Mouse (Mus musculus) gastrocnemius, postnatal 4 days (tissue): ENCODE measurements at regions not wholly inside any gene's neighbourhood (a gene's known extent, or its start where the extent isn't known, plus 50 kb on each side); places are given as distances from the start of the nearest gene placed in this dataset.
A peak's percentile ranks its signal among the peaks of the same experiment; 100 is the strongest.
"Not testable (repeated sequence)": the region's sequence is repeated elsewhere in the genome, so short reads cannot be mapped to it uniquely, and the experiment has no call there.

Experiments
- DNase-seq, 2 experiments: peaks; one replicate each; pipeline ENCODE4 v3.0.0; 2021 to 2022; ENCODE audit warnings: low spot score in 2 of 2, mixed read lengths in 2 of 2

DNA sequence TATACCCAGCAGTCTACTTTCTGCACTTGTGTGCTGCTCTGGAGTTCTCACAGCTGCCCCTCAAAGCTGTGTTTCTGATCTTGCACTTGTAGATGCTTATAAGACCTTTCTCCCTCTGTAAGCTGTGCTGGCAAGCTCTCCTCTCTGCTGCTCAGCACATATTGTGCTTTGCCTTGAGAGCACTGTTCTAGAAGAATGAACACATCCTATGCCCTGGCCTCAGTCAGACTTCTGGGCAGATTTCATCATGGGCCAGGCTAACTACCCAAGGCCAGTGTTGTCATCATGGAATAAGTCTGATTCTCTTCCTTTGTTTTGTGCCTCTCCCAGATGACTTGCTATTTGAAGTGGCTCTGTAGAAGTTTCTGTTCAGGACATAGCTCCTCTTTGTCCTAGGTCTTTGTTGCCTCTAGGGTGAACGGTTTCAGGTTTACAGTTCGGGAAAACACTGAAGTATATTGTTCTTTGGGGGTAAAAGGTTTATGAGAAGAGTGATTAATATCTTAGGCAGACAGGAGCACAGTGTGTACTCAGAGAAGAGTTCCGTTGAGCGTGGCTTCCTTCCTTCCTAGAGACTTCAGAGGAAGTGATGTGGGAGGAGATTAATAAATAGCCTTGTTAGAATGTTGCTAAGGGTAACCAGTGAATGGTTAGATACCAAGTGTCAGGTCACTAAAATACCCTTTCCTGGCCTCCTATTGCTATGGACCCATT lies 70.8 kb downstream of the Pcdh18 start:
- DNase-seq = no peak

DNA sequence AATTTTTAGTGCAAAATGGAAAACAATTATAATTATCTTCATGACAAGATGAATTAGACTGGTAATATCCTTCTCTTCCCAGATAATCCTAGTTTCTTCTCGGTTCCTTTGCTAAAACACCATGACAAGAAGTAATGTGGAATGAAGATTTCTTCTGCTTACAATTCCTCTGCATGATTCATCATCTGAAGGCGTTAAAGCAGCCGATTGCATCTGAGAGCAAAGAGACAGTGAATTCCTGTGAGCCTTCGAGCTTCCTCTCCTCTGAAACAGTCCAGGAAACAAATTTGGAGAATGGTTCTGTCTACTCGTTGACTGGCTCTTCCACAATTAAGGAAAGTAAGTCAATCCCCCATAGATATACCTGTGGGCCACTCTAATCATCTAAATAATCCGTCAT lies 82.2 kb downstream of the Pcdh18 start:
- no peak for DNase-seq

DNA sequence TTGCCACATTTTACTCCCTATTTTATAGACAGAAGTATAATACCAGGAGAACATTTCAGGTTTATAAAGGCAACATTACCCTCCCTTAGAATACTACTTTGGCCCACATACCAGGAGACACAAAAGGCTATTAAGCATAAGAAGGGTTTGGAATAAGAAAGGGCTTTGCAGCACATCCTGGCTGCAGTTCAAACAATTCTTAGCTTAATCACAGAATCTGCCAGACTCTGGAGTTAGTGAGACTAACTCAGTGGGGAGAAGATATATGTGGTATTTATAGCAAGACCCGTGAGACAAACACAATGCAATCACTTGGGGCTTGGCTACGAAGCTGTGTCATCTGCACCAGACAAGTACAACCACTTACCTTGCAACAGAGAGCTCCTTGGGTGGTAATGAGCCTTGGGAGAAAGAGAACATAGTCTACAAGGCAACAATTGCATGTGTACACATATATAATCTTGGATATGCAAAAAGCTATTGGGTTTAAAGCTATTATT lies 84.4 kb downstream of the Pcdh18 start:
- no peak for DNase-seq

DNA sequence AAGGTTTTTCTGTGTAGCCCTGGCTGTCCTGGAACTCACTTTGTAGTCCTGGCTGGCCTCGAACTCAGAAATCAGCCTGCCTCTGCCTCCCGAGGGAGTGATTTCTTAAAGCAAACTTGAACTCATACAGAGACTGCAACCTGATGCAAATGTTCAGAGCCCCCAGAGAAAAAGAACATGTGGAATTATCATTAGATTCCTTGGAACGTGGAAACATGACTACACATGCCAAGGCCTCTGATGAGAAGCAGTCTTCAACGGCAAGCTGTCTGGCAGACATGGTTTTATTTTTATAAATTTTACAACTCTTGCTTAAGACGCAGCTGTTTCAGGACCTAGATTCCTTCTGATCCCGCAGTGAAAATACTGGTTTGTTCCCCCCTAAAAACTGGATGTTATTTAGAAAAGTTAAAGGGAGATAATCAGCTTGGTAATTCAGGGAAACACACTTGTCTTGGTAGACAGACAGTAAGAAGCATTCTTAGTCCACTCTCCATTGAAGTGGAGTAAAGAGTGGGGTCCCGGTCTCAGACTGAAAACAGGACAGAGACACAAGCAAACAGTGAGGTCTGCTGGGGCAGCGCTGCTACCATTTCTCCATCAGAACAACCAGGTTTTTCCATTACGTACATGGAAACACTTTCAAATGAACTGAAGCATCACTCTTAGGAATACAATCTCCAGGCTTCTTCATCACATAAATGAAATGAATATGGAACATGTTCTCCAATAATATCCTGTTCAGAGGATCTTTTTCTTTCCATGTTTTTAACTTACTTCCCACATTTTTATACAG lies 89.4 kb downstream of the Pcdh18 start:
- DNase-seq = peak in 1 of 2 experiments; percentile 18

DNA sequence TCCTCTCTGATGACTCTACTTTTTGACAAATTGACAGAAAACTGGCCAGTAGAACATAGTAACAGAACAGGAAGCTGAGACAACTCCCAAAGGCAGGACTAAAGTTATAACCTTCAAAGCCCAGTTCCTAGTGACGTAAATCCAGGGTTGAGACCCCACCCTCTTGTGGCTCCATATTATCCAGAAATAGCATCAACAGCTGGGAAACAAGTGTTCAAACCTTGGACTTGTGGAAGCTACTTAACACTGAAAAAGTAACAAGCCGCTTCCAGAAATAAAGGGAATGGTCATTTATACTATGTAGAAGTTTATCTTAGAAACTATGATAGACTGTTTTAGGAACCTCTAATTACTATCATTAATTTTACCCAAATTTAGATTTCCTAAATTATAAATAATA lies 90.6 kb downstream of the Pcdh18 start:
- no peak for DNase-seq

DNA sequence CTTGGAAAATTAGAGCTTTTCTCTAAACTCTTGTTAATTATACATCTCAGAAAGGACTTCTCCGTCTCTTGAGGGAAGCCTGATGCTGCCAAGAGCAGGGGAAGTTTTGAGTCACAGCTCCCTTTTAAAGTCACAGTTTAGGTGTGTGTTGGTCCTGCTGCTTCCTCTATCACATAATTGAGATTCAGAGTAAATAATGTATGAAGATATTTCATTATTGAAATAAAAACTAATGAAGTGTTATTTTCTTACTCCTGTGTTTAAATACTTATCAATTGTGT lies 108.3 kb downstream of the Pcdh18 start:
- DNase-seq = no peak

DNA sequence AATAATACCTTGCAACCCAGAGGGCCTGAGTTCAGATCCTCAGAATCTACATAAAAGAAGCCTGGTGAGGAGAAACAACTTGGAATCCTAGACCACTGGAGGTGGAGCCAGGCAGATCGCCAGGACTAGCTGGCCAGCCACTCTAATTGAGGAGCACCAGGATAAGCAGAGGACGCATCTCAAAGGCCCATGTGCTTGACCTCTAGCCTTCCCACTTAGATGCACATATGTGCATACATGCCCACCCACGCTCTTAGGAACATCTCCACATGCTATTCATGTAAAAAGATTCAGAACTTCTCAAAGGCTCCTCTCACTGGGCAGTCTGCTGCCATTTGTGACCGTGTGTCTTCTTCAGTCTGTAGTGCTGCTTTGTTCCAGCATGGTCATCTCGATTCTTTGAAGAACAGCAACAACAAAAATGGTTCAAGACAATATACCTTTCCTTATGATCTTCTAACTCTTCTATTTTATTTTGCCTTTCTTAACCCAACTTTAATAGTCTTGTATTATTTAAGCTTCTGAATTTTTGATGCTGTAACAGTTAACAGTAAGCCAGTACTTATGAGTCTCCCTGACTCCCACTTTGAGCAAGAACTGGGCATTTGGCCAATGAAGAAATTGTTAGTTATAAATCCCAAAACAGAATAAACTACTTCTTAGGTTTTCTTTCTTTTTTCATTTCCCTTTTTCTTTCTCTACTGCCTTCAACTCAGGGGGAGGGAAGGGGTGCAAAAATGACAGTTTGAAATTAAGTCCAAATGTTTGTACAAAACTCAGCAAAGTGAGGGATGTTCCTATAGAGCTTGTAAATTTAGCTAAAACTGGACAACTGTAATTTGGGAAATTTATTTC lies 108.9 kb downstream of the Pcdh18 start:
- no peak for DNase-seq

DNA sequence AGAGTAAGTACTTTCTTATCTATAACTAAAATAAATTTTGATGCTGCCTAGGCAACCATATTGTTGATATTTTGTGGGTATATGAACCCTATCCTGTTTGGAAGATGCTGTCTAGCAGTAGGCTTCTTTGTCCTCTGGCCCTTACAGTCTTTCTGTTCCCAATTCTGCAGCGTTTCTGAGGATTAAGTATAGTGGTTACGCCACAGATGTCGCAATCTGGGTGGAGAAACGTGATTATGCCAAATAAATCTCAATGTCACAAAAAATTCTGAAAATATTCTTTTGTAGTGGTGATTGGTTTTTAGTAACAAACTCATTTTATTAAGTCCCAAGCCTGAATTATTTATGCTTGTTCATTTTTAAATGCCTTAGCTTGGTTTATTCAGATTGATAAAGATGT lies 112.1 kb downstream of the Pcdh18 start:
- no peak for DNase-seq

DNA sequence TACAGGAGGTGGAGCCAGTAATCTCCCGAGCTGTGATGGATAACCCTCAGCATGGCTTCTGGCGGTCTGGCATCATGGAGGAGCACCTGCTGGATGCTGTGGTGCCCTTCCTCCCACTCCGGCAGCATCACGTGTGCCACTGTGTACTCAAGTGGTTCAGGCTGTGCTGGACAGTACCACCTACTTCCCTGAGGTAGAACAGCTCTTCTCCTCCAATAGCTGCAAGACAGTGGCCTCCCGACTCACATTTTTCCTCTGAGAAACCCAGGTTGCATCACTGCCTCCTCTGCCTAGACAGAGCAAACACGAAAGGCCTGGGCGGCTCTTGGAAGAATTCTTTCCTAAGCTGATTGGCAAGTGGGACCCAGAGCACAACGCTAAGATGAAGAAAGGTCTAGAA lies 113.3 kb downstream of the Pcdh18 start:
- DNase-seq = peak in 1 of 2 experiments; percentile 9

DNA sequence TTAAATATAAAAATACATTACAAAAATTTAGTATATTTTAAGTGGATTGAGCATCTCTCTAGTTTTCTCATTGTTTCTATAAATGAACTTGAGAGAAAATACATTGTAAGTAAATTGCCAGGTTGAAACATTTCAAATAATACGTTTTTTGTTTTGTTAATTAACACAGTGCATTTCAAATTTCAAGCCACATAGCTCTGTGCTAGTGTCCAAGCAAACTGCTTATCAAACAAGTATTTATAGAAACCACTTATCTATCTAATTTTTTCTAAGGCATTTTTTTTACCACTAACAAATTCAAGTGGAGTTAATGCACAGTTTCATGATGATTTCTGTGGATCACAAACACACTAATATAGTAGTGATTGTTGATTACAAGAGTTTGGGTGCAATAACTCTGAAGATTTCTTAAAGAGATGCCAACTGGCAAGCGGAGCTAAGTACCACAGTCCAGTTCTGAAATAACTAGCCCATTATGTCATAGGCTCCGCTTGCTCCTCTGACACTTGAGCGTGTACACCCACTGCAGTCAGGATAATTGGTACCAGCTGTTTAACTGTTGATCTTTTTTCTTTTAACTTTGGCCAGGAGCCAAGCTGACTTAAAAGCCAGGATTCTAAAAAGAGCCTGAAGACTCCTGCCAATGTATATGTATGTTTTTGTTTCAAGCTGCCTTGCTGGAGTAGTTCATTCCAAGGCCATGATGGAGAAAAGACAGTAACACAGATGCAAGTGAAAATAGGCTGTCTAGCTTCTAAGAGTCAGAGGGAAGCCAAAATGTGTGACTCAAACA lies 115.0 kb downstream of the Pcdh18 start:
- peak; percentile 19 to 53 for DNase-seq

DNA sequence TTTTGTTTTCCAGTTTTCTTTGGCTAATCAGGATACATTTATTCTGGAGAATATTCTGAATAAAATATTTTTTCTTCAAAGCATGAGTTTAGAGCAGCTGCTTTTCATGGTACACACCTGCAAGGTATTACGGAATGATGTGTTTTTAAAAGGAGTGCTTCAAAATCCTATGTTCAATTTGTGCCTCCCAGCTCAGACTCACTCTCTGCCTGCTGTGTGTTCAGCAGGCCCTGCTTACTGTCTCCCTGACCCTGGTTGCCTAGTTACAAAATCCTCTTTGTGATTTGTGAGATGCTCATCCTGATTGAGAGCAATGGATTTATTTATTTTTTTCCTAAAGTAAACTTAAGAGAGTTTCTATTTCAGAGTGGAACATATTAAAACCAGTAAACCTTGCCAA lies 115.7 kb downstream of the Pcdh18 start:
- no peak for DNase-seq

DNA sequence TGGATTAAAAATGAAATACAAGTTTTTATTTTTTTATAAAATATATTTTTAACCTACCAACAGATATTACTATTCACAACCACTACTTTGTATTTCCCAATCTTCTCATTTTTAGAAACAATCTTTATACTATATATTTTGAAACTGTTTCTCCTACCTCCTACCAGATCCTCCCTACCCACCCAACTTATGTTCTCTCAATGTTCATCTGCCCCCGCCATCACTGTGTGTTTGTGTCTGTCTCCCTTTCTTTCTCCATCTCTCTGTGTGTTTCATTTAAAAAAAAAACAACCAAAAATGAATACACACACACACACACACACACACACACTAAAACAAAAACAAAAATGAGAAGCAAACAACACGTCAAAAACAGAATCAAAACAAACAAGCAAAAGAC lies 118.5 kb downstream of the Pcdh18 start:
- no peak for DNase-seq

DNA sequence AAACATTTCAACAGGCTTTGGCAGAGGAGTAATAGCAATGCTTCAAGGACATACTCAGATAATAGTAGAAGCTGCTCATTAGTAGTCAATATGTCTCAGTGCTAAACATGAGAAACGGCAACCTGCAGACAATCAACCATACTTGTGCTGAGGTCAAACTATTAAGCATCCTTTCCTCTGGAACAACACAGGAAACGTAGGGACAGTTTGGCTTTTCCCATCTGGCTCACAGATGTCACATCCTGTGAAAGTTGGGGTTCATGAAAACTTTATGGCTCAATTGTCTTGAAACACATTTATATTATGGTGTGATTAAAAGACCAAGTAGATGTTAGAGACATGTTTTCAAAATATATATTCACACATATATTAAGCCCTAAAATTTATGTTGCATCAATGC lies 120.4 kb downstream of the Pcdh18 start:
- DNase-seq = no peak

DNA sequence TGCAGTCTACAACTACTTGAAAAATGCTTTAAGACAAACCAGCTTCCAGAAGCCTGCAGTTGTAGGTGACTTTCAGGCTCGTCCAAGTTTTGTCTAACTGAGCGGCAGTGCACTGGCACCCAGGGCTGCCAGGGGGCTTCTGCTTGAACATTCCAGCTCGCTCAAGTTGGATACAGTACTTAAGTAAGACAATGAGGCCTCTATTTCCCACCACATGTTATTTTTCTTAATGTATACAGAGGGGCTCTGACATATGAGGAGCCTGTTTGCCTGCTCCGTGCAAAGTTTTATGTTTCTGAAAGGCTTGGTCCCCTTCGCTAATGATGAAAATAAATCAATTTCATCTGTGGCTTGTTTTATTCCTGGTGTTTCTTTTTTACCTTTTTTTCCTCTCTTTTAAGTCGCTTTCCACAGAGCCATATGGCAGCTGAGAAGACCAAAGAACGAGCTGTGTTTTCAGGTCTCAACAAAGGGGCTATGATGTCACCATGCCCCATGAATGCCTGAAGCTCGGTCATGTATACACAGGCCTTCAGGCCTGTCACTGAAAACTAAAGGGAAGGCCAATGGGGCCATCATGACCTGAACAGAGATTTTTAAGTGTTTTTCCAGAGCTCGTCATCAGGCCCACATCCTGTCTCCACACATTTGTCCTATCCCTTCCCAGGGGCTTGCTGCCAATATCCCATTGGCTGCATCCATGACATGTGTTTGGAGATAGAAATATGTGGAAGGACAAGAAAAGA lies 164.2 kb downstream of the Pcdh18 start:
- no peak for DNase-seq

DNA sequence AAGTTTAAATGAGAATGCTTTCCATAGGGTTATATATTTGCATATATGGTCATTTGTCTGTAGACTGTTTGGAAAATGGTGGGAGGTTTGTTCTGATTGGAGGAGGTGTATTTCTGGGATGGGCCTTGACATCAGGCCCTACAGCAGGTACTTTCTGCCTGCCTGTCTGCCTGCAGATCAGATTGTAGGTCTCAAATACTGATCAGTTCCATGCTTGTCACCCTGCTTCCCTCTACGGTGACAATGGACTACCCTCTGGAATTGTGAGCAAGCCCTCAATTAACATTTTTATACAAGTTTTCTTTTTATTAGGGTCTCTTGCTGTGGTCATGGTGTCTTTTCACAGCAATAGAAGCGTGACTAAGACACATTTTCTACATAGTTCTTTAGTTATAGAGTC lies 166.9 kb downstream of the Pcdh18 start:
- no peak for DNase-seq

DNA sequence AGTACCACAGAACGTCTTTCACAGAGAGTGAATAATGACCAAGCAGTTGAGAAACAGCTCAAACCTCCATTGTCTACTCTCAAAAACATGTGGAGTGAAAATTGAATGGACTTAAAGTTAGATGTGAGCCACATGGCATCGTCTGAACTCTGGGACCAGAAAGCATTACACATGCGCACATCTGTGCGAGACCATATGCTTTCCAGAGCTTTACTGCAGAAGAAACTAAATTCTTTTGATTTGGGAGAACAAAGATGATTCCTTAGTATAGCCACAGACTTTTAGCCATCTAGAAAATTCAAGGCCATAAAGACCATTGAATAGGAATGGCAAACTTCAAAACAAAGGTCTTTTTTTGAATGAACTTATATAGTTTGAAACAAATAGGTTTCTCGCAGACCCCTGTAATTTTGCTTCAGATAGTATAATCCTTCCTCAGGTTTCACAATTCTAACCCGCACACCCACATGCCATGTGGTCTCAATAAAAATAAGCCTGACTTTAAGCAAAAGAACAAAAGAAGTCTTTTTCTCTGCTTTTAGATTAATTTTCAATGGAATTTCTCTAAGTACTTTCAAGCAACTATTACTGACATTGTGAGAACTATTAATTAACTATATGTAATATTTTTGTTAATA lies 170.5 kb downstream of the Pcdh18 start:
- DNase-seq = no peak

DNA sequence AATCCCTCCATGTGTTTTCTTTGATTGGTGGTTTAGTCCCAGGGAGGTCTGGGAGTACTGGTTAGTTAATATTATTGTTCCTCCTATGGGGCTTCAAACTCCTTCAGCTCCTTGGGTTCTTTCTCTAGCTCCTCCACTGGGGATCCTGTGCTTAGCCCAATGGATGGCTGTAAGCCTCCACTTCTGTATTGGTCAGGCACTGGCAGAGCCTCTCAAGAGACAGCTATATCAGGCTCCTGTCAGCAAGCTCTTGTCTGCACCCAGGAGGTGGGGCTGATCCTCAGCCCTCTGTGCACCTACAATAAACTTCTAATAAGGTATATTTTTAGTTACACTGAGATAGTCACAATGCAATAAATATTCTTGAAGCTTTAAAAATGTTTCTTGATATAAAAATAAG lies 171.2 kb downstream of the Pcdh18 start:
- DNase-seq = not testable (repeated sequence)

DNA sequence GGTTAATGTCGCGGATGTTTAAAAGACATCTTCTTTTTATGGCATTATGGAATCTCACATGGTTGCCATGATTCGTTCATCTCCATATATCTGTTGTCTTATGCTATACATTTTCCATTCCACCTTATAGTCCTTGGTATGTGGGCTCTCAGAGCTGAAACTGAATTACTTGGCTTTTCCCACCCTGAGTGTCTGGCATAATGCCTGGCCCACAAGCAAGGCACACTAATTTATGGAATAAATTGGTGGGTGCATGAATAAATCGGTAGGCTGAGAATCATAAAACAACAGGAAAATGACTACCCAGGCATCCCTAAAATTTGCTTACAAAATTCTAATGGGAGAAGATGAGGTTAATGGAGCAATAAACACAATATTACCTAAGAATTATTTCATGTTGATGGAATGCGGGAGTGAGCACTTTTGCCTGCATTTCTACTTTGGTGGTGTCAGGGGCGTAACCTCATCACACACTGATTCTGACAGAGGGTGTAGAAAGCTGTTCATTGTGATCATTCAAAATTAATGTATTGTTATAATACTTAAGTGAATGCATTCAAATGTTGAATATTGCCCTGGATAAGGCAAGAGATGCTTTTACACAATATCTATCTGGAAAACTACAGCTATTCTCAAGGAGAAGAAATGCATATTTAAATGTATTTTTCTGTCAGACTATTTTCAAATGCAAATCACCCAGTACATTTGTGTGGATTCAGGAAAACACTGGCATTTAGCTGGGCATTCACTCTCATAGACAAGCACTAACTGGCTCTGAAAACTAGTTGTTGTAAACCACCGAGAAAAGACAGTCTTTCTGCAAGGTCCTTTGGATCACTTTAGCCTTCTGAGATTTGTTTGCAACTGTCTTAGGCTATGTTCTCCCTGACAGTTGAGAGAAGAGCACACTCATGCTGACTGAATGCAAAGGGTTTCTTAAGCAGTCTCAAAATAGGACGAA lies 190.1 kb downstream of the Pcdh18 start:
- no peak for DNase-seq

DNA sequence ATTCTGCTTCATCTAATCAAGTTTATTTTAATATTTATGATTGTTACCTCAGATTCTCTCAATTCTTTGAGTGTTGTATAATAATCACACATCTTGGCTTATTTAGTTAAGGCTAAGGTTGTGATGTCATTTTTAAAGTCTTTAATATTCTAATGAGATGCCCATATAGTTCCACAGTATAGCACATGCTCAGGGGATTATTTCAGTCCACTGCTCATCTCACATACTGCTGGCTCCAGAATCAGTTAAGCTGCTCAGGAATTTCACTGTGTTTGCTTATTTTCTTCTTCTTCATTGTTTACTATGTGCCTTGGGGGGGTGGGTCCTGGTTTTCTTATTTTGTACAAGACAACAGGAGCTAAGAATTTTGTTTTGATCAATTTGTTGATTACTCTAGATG lies 229.5 kb downstream of the Pcdh18 start:
- DNase-seq = no peak
